Mouse (Mus musculus): Measurements from ENCODE around the gene Bex4. TPM values are rescaled to one million over a fixed set of nuclear protein-coding genes. Genes with fewer than 3 reads are reported as not detected.

Gene Bex4
- polyA plus RNA-seq (2014; fragmentation: Illumina TruSeq; extraction: RNeasy Lipid Tissue Mini Kit (QIAGEN cat#74804); ENCODE audit: low read depth, low replicate concordance), result 69.4 TPM

GRCm38 (mm10) chrX:136138827-136139639 is at the start of gene Bex4:
Bex4 (plus strand) TSS chrX:136138996.

DNA sequence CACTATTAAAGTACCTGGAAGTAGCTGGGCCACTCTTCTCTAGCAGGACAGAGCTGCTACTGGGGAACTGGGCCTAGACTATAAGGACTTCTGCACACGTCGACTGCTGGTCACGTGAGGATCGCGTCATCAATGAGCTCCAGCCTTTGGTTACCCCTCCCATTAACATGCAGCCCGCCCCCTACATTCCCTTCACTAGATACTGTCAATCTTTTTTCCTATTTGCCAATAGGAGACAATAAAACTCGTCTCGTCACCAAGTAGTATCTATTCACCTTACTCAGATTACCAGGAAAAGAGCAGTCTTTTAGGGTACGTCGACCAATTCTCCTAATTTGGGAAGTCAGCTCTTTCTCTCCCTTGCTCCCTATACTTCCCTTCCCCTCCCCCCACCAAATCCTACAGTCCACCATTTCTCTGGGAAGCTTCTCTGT is 33.3 kb downstream of the Bex4 start, which contains the start of gene Tceal8:
Gene Tceal8 (minus strand): TSS at position 225 of the 434 bp plus-strand sequence.

Other genes starting within 250 kb of the Bex4 start
- 24.8 TPM for gene Arxes2, start 145.2 kb upstream of the Bex4 start, polyA plus RNA-seq (2014; fragmentation: Illumina TruSeq; extraction: RNeasy Lipid Tissue Mini Kit (QIAGEN cat#74804); ENCODE audit: low read depth, low replicate concordance)
- 1.3 TPM for gene Arxes1, start 105.6 kb upstream of the Bex4 start, polyA plus RNA-seq (2014; fragmentation: Illumina TruSeq; extraction: RNeasy Lipid Tissue Mini Kit (QIAGEN cat#74804); ENCODE audit: low read depth, low replicate concordance)
- gene Bex2, start 70.8 kb upstream of the Bex4 start, polyA plus RNA-seq (2014; fragmentation: Illumina TruSeq; extraction: RNeasy Lipid Tissue Mini Kit (QIAGEN cat#74804); ENCODE audit: low read depth, low replicate concordance), result 2.3 TPM
- 151 TPM for gene Nxf3, start 53.7 kb upstream of the Bex4 start, polyA plus RNA-seq (2014; fragmentation: Illumina TruSeq; extraction: RNeasy Lipid Tissue Mini Kit (QIAGEN cat#74804); ENCODE audit: low read depth, low replicate concordance)
- 39.1 TPM for gene Tceal8, start 33.3 kb downstream of the Bex4 start, polyA plus RNA-seq (2014; fragmentation: Illumina TruSeq; extraction: RNeasy Lipid Tissue Mini Kit (QIAGEN cat#74804); ENCODE audit: low read depth, low replicate concordance)
- gene Tceal5, start 64.9 kb downstream of the Bex4 start, polyA plus RNA-seq (2014; fragmentation: Illumina TruSeq; extraction: RNeasy Lipid Tissue Mini Kit (QIAGEN cat#74804); ENCODE audit: low read depth, low replicate concordance), result not detected
- gene Tceal7, start 75.8 kb downstream of the Bex4 start, polyA plus RNA-seq (2014; fragmentation: Illumina TruSeq; extraction: RNeasy Lipid Tissue Mini Kit (QIAGEN cat#74804); ENCODE audit: low read depth, low replicate concordance), result not detected
- 1.3 TPM for gene Bex1, start 76.5 kb downstream of the Bex4 start, polyA plus RNA-seq (2014; fragmentation: Illumina TruSeq; extraction: RNeasy Lipid Tissue Mini Kit (QIAGEN cat#74804); ENCODE audit: low read depth, low replicate concordance)
- gene Tceal9, start 106.1 kb downstream of the Bex4 start, polyA plus RNA-seq (2014; fragmentation: Illumina TruSeq; extraction: RNeasy Lipid Tissue Mini Kit (QIAGEN cat#74804); ENCODE audit: low read depth, low replicate concordance), result 97.0 TPM
- gene Bex3, start 131.3 kb downstream of the Bex4 start, polyA plus RNA-seq (2014; fragmentation: Illumina TruSeq; extraction: RNeasy Lipid Tissue Mini Kit (QIAGEN cat#74804); ENCODE audit: low read depth, low replicate concordance), result 8.1 TPM

All from testis, adult 10 weeks (tissue).